Mouse (Mus musculus) kidney, adult 2 months (tissue): ENCODE results near the gene Agbl4.

ENCODE experiments used
- CTCF ChIP-seq: fragments of 200-500 bp; conservative IDR thresholded peaks from 2 replicates; pipeline ENCODE4 v1.5.1; 2011; ENCODE audit warnings: low read depth, mild to moderate bottlenecking, control low read depth, low read length, moderate library complexity, mixed read lengths; ENCODE audit not compliant: insufficient read depth, insufficient read length
- POLR2A ChIP-seq: fragments of 200-500 bp; IDR thresholded peaks from one replicate; pipeline ENCODE4 v1.6.1; 2011; ENCODE audit warnings: low read depth, low read length, control low read depth

DNA sequence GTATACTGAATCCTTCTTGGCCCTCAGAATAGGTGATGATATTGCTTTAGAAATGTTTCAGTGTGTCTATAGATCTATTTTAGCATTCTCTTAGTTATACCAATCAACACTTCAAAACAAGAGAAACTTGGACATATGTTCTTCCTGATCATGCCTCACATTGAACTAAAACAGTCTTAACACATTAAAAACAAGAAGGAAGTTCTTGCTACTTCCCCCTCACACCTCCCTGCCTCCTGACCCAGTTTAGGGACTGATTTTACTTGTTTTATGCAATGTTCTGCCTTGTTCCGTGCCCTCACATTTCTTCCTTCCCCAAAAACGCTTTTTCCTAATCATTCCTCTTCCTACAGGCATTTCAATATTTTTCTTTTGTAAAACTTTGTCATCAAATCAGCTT, 604.2 kb downstream of the Agbl4 start:
- TF ChIP-seq CTCF: no peak
- no peak for TF ChIP-seq POLR2A
